Mouse (Mus musculus): ENCODE measurements around the gene Kazn.

- TF ChIP-seq CTCF (IDR thresholded peaks at IDR 0.05; ENCODE audit: insufficient read depth, low read length), result no peak
- no peak for TF ChIP-seq POLR2A (IDR thresholded peaks at IDR 0.05; ENCODE audit: borderline replicate concordance, extremely low read depth, low read depth, low read length)
Measured at GRCm38 (mm10) chr4:142126641-142127274, 112.4 kb downstream of the Kazn start.
